ENCODE assay signal across 8 mouse cellular contexts in genomic region chr13:113337223-113337858, GRCm38 (mm10). TPM values are rescaled to one million over a fixed set of nuclear protein-coding genes. Genes with fewer than 3 reads are reported as not detected.
DNase-seq lines count a peak whose midpoint lies in the region; ATAC-seq and TF ChIP-seq lines count a peak whose summit lies in the region.

No protein-coding gene starts in this region.

- no peaks in the 10 kb centered on the region for H3K27me3 ChIP-seq in heart, postnatal 0 days (ENCODE audit: control insufficient read depth, insufficient read depth, low read length)
- no peaks in the 10 kb centered on the region for H3K27me3 ChIP-seq in embryonic facial prominence, embryonic 14.5 days (replicated peaks; ENCODE audit: control insufficient read depth, insufficient read depth, low read length)
- H3K27me3 ChIP-seq in intestine, embryonic 16.5 days (replicated peaks; ENCODE audit: control insufficient read depth, insufficient read depth, low read length), result no peaks in the 10 kb centered on the region
- no peaks in the 10 kb centered on the region for H3K27me3 ChIP-seq in midbrain, embryonic 15.5 days (replicated peaks)
- no peaks in the 10 kb centered on the region for H3K27me3 ChIP-seq in stomach, embryonic 16.5 days (ENCODE audit: control insufficient read depth, insufficient read depth, low read length)

- no peak overlapping the region for H3K4me2 ChIP-seq in heart, postnatal 0 days (ENCODE audit: low read depth, low read length)
- H3K4me2 ChIP-seq in embryonic facial prominence, embryonic 14.5 days (ENCODE audit: low read depth, low read length), result no peak overlapping the region
- H3K4me2 ChIP-seq in intestine, embryonic 16.5 days (ENCODE audit: low read depth, low read length), result no peak overlapping the region
- H3K4me2 ChIP-seq in midbrain, embryonic 15.5 days, result no peak overlapping the region
- no peak overlapping the region for H3K4me2 ChIP-seq in stomach, embryonic 16.5 days (ENCODE audit: low read depth, low read length)

- ATAC-seq in heart, postnatal 0 days (ENCODE audit: insufficient read depth, low read depth), result peak; percentile 36; the same call in 1 of the 2 replicates
- peak; percentile 76 for ATAC-seq in embryonic facial prominence, embryonic 14.5 days (ENCODE audit: low read depth)
- peak; percentile 42; the same call in 1 of the 2 replicates for ATAC-seq in intestine, embryonic 16.5 days
- peak; percentile 65 for ATAC-seq in midbrain, embryonic 15.5 days (replicated peaks)
- peak; percentile 47; the same call in 1 of the 2 replicates for ATAC-seq in stomach, embryonic 16.5 days (ENCODE audit: insufficient read depth, low FRiP score)

- no peak overlapping the region for H3K27ac ChIP-seq in heart, postnatal 0 days (ENCODE audit: low read depth)
- no peak overlapping the region for H3K27ac ChIP-seq in embryonic facial prominence, embryonic 14.5 days (replicated peaks; ENCODE audit: low read depth, low read length)
- no peak overlapping the region for H3K27ac ChIP-seq in intestine, embryonic 16.5 days (ENCODE audit: low read length)
- no peak overlapping the region for H3K27ac ChIP-seq in midbrain, embryonic 15.5 days
- no peak overlapping the region for H3K27ac ChIP-seq in stomach, embryonic 16.5 days (ENCODE audit: low read length)

- intact Hi-C loops in heart, postnatal 25 days (cut with DNase I), result loop anchor here (1.0 to 5.0 kb wide), 3 partner anchors 70 to 281 kb away; partner anchors contain the start of gene Snx18

- H3K9ac ChIP-seq in heart, postnatal 0 days (replicated peaks; ENCODE audit: low read depth, low read length), result no peak overlapping the region
- H3K9ac ChIP-seq in embryonic facial prominence, embryonic 14.5 days (ENCODE audit: low read depth, low read length), result no peak overlapping the region
- no peak overlapping the region for H3K9ac ChIP-seq in intestine, embryonic 16.5 days (ENCODE audit: low read depth, low read length)
- H3K9ac ChIP-seq in midbrain, embryonic 15.5 days, result no peak overlapping the region
- no peak overlapping the region for H3K9ac ChIP-seq in stomach, embryonic 16.5 days (ENCODE audit: low read length)

- no peak for TF ChIP-seq EP300 in heart, postnatal 0 days (IDR thresholded peaks at IDR 0.05; ENCODE audit: low read depth)

- peak; percentile 43 for TF ChIP-seq CTCF in heart, postnatal 0 days (IDR thresholded peaks at IDR 0.05; ENCODE audit: low read depth)

- peak; percentile 50 for DNase-seq in heart, postnatal 0 days (ENCODE audit: low spot score)
- DNase-seq in heart, postnatal 25 days (ENCODE audit: low spot score), result no peak
- peak; percentile 28 for DNase-seq in adrenal gland, adult 2 months
- peak; percentile 65 for DNase-seq in embryonic facial prominence, embryonic 14.5 days (ENCODE audit: low spot score)
- DNase-seq in left cerebral cortex, adult 18-20 months (ENCODE audit: low spot score in 2 of 2), result peak; percentile 63 to 64

- 58% methylated on average over 6 of the region's 6 CpGs for WGBS in heart, postnatal 0 days
- 56% methylated on average over 6 of the region's 6 CpGs for WGBS in embryonic facial prominence, embryonic 14.5 days
- WGBS in intestine, embryonic 16.5 days, result 65% methylated on average over 6 of the region's 6 CpGs
- 59% methylated on average over 6 of the region's 6 CpGs for WGBS in midbrain, embryonic 15.5 days
- WGBS in stomach, embryonic 16.5 days, result 64% methylated on average over 6 of the region's 6 CpGs

- H3K9me3 ChIP-seq in heart, postnatal 0 days (replicated peaks; ENCODE audit: control insufficient read depth, low read length), result no peaks in the 10 kb centered on the region; the same call in 1 of the 2 replicates
- H3K9me3 ChIP-seq in embryonic facial prominence, embryonic 14.5 days (ENCODE audit: control insufficient read depth, low read length), result 0 out of 2 replicates have a peak, but pooled peaks cover 3% of the 10 kb centered on the region
- H3K9me3 ChIP-seq in intestine, embryonic 16.5 days (ENCODE audit: control insufficient read depth, low read length), result no peaks in the 10 kb centered on the region
- no peaks in the 10 kb centered on the region for H3K9me3 ChIP-seq in midbrain, embryonic 15.5 days
- no peaks in the 10 kb centered on the region for H3K9me3 ChIP-seq in stomach, embryonic 16.5 days (replicated peaks; ENCODE audit: control insufficient read depth, low read length)

- no peaks in the 10 kb centered on the region for H3K4me1 ChIP-seq in heart, postnatal 0 days (ENCODE audit: control insufficient read depth, insufficient read depth)
- H3K4me1 ChIP-seq in embryonic facial prominence, embryonic 14.5 days (ENCODE audit: control insufficient read depth, insufficient read depth, low read length), result peaks cover 1% of the 10 kb centered on the region; the same call in 1 of the 2 replicates
- peaks cover under 1% of the 10 kb centered on the region; the same call in 1 of the 2 replicates for H3K4me1 ChIP-seq in intestine, embryonic 16.5 days (ENCODE audit: control insufficient read depth, insufficient read depth, low read length)
- no peaks in the 10 kb centered on the region for H3K4me1 ChIP-seq in midbrain, embryonic 15.5 days
- H3K4me1 ChIP-seq in stomach, embryonic 16.5 days (ENCODE audit: control insufficient read depth, insufficient read depth, low read length), result peaks cover under 1% of the 10 kb centered on the region; the same call in 1 of the 2 replicates

- no peak overlapping the region for H3K4me3 ChIP-seq in heart, postnatal 0 days (ENCODE audit: low read depth, low read length)
- H3K4me3 ChIP-seq in embryonic facial prominence, embryonic 14.5 days (ENCODE audit: low read depth, low read length), result no peak overlapping the region
- H3K4me3 ChIP-seq in intestine, embryonic 16.5 days (ENCODE audit: low read length), result no peak overlapping the region
- H3K4me3 ChIP-seq in midbrain, embryonic 15.5 days, result no peak overlapping the region
- H3K4me3 ChIP-seq in stomach, embryonic 16.5 days (replicated peaks; ENCODE audit: low read length), result no peak overlapping the region

- H3K36me3 ChIP-seq in heart, postnatal 0 days (replicated peaks; ENCODE audit: control insufficient read depth, insufficient read depth, low read length), result no peaks in the 10 kb centered on the region
- peaks cover 4% of the 10 kb centered on the region; the same call in 1 of the 2 replicates for H3K36me3 ChIP-seq in embryonic facial prominence, embryonic 14.5 days (ENCODE audit: control insufficient read depth, insufficient read depth, low read length)
- no peaks in the 10 kb centered on the region for H3K36me3 ChIP-seq in intestine, embryonic 16.5 days (ENCODE audit: control insufficient read depth, insufficient read depth, low read length)
- no peaks in the 10 kb centered on the region for H3K36me3 ChIP-seq in midbrain, embryonic 15.5 days (replicated peaks)
- H3K36me3 ChIP-seq in stomach, embryonic 16.5 days (ENCODE audit: control insufficient read depth, insufficient read depth, low read length), result no peaks in the 10 kb centered on the region

RNA-seq across cellular contexts. Expression of gene BC067074, which starts 44.4 kb away (rescaled TPM):
- total RNA-seq in heart, postnatal 0 days (2014; rRNA removed; ENCODE audit: low replicate concordance), result 1.8 and 4.7 TPM in 2 replicates
- 1.1 and 1.3 TPM in 2 replicates for polyA plus RNA-seq in heart, postnatal 0 days (2015; fragmentation: Nextera tagmentation; extraction: Ambion mirVana)
- 1 to 10 TPM; 1.7 to 2.2 TPM for total RNA-seq in heart, postnatal 25 days (2021)
- total RNA-seq in adrenal gland, adult 2 months (2021), result under 1 TPM; 0.69 to 0.98 TPM
- polyA plus RNA-seq in adrenal gland, adult 2 months (2012; rRNA removed), result 0.48 TPM in 2 replicates
- polyA plus RNA-seq in embryonic facial prominence, embryonic 14.5 days (2014; fragmentation: Nextera tagmentation; extraction: Ambion mirVana), result 6.9 and 7.4 TPM in 2 replicates
- polyA plus RNA-seq in intestine, embryonic 16.5 days (2015; fragmentation: Nextera tagmentation; extraction: Ambion mirVana), result 1.8 and 2.0 TPM in 2 replicates
- total RNA-seq in left cerebral cortex, adult 18-20 months (2021), result 1 to 10 TPM; 1.4 TPM
- polyA plus RNA-seq in midbrain, embryonic 15.5 days (2015; fragmentation: Nextera tagmentation; extraction: Ambion mirVana), result 0.77 and 0.80 TPM in 2 replicates
- polyA plus RNA-seq in stomach, embryonic 16.5 days (2015; fragmentation: Nextera tagmentation; extraction: Ambion mirVana), result 3.2 and 3.9 TPM in 2 replicates
